Mouse (Mus musculus): ENCODE data around the gene Syne2.
A peak's percentile ranks its signal among the peaks of the same experiment; 100 is the strongest.

Gene Syne2

DNA sequence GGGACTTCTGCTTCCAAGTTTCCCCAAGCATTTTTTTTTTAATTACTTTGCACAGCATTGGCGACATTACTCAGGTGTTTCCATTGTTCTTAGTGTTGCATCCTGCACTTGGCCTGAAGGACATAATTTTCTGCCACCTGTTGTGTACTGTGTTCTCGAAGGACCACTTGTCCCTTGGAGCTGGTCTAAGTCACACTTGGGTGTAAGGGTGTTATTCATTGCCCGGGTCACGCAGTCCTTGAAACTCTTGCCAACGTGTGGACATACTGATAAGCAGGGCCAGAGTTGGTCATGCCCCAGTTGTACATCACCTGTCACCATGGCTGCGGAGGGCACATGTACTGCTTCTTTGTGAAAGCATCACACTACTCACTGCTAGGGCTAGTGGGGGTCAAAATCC, 228.6 kb downstream of the Syne2 start:
- no peak for DNase-seq (ENCODE audit: low read depth, low spot score)

DNA sequence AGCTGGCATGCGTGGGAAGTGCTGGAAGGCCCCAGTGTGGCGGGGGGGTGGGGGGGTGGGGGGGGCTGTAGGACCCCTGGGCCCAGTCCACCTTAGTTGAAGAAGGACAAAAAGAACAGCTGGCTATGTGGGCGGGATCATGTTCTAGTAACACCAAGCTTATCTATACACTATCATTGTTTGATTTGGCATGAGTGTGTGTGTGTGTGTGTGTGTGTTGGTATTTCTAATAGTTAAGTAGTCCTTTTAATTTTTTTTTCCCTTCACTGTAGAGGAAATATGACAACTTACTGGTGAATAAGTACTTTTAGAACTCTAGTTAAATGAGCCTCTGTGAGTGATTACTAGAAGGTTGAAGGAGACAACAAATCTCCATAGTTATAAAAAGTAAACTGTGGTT, 230.0 kb downstream of the Syne2 start:
- DNase-seq (ENCODE audit: low read depth, low spot score): no peak

DNA sequence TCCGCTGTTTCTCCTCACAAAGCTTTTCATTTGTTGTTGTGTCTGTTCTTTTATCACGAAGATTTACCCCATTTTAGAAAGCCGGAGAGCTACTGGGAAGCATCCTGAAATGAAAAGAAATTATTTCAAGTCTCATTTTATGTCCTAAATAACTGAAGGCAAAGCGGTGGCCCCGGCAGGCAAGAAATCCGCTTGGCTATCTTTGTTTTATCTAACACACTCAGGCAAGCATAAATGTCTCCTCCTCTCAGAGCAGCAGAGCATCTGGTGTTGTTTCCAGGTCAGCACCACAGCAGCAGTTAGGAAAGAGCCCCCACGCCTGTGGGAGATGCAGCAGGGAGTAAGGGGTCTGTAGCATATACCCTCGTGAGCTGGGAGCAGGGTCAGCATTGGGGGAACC, 230.7 kb downstream of the Syne2 start:
- DNase-seq (ENCODE audit: low read depth, low spot score): no peak

DNA sequence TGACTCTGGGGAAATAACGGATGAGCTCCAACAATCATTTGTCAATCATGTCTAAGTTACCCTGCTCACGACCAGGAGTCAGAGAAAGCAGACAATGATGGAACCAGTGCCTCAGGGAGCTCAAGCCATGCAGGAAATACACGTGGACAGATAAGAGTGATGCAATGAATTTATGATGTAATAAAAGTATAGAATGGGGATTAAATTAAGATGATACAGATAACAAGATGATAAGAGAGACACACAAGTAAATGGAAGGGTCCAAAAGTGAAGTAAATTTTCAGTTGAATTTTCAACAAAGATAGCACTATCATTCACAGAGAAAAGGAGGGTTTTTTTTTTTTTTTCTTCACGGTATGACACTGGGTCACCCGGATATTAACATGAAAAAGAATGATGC, 231.4 kb downstream of the Syne2 start:
- DNase-seq (ENCODE audit: low read depth, low spot score): no peak

DNA sequence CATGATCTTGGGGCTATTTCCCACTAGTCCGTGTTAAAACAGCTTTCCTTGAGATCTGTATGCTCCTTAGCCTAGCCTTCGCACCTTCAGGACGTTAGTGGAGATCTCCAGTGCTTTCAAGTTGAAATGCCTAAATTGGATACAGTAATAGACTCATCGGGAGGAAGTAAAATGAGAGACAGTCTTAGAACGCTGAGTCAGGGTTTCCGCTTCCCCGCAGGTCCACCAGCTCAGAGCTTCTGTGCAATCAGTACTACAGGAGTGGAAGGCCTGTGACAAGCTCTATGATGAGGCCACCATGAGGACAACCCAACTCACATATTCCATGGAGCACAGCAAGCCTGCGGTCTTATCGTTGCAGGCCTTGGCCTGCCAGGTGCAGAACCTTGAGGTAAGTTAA, 233.9 kb downstream of the Syne2 start:
- no peak for DNase-seq (ENCODE audit: low read depth, low spot score)

DNA sequence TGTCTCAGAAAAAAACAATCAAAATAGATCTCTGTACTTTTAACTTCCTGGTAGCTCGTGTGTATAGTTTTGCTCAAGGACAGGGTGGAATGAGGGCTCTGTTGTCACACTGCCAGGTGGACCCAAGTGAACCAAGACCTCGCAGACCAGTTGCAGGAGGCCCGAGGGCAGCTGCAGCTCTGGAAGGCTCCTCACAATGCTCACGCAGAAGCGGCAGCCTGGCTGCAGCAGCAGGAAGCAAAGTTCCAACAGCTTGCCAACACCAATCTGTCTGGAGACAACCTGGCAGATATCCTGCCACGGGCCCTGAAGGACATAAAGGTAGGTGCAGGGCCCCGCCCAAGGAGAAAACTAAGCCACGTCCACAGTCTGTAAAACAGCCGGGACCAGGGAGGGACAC, 236.7 kb downstream of the Syne2 start:
- no peak for DNase-seq (ENCODE audit: low read depth, low spot score)

DNA sequence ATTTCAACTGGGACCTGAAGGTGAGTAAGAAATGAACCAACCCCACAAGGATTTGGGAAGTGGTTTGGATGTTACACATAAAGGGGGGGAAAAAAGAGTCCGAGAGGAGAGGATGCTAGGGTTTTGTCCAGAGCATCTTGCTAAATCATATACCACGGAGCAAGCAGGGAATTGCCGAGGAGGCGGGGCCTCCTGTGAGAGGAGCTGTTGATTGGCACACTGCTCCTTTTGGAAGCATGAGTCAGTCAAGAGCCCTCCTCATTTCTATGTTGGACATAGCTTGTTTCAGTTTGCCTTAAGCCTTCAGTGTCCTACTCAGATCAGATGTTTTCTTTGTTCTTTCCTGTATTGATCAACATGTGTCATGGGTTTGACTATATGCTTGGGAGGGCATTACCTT, 245.1 kb downstream of the Syne2 start:
- no peak for DNase-seq (ENCODE audit: low read depth, low spot score)

DNA sequence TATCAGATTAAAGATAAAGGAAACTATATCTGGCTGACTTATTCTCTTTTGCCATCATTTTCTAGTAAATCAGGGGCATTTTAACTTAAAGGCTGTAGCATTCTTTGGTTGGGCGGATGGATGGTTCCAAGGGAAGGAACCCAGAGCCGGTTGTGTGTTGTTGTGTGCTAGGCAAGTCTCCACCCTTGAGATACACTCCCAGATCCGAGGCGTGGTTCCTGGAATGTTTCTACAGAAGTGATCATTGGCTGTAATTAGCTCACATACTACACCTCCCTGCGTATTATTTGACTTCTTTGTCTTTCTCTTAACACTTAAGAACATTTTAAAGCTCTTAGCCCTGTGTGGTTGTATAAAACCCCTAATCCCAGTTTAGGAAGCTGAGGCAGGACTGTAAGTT, 252.5 kb downstream of the Syne2 start:
- DNase-seq (ENCODE audit: low read depth, low spot score): no peak

DNA sequence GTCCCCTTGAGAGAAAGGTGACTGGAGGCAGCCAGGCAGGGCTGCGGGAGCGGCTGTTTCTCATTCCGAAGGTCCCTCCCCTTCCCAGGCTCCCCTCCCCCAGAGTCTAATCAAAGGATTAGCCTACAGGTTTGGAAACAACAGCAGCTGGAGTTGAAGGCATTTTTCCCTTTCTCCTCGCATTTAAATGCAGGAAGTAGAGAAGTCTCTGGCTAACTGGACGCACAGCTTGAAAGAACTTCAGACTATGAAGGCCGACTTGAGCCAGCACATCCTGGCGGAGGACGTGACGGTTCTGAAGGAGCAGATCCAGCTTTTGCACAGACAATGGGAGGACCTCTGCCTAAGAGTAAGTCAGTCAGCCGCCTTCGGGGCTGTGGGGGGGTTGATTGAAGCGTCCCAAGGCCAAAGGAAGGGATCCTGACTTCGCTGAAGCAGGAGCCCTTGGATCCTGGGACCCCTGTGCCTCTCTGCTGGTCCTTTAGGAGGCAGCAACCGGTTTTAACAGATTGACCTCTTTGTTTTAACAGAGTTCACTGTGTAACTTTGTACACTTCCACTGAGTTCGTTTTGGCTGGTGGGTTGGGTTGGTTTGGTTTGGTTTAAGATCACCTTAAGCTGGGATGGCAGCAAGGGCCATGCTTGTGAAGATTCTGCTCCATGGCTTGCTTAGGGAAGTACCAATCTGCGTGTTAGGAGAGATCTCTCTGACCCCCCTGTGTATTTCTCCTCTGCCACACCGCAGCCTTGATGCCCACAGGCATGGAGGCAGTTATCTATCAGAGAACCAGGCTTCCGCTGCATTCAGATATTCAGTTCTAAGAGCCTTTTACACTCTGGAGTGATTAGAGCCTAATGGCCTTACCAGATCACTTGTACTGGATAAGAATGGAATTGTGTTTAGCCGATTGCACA, 254.3 kb downstream of the Syne2 start:
- no peak for DNase-seq (ENCODE audit: low read depth, low spot score)

DNA sequence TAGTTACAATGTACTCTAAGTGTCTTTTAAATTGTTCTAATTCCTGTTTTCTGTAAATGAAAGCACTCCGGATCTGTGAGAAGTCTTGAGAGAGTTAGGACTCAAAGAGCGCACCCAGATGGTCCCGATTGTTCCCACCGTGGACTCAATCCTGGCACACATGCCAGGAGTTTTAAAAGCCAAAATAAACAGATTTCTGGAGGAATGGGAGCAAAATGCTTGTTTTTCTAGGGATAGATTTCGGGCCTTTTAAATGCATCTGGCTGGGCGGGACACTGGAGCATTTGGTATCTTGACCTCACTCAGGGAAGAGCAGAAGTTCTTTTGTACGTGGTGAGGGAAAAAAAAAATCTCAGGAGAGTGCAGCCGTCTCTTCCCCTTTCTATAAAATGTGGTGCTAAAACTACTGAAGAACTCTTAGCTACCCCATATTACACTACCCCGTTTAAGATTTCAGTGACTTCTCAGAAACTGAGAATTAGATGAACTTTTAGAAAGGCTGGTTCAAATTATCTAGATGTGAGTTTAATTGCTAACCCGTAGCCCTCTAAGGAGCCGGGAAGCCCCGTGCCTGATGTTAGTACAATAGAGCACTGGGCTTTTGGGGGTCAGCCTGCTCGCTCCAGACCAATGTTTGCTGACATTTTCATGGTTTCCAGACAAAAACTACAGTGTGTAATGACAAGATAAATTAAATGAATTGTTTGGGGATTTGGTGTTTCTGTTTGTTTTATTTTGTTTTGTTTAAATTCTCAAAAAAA, 255.3 kb downstream of the Syne2 start:
- DNase-seq (ENCODE audit: low read depth, low spot score): no peak

DNA sequence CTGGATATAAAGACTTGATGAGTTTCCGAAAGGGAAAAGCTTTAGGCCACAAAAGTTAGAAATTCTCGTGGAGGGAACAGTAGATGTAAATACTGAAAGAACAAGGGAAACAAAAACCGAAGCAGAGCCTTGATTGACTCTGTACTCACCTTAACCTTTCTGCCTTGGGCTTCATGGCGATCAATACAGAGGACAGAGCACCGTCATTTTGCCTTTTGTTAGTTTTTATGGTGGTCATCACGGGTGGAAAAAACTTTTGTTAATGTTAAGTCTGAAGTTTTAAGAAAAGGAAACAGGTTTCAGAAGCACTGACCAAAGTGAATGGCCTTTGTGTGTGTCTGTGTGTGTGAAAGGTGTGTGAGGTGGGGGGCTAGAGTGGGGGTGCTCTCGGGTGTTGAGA, 256.0 kb downstream of the Syne2 start:
- DNase-seq (ENCODE audit: low read depth, low spot score): no peak

DNA sequence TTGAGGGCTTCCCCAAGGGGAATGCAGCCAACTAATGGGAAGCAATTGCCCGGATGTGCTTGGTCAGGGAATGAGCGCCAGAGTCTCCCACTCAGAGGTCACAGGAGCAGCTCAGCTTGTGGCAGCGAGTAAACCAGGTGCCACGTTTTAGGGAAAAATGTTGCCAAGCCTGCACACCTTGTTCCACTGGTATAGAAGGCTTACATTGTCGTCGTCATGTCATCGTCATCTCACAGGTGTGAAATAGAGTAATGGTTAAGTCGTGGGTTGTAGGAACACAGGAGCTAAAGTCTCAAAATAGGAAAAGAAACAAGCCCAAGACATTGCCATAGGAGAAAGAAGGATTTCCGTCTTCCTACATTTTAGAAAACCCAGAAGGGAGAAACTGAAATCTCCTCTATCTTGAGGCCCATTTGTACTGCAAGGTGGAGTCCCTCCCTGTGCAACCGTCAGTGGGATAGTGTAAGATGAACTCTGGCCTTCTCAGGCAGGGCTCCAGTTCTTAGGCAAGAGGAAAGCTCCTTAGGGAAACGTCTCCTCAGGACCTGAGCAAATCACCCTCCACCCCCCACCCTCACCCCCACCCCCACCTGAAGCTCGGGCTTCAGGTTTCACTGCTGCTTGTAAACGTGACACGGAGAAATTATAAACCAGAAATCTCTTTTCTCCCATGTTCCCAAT, 263.1 kb downstream of the Syne2 start:
- peak; percentile 30 for DNase-seq (ENCODE audit: low read depth, low spot score)

DNA sequence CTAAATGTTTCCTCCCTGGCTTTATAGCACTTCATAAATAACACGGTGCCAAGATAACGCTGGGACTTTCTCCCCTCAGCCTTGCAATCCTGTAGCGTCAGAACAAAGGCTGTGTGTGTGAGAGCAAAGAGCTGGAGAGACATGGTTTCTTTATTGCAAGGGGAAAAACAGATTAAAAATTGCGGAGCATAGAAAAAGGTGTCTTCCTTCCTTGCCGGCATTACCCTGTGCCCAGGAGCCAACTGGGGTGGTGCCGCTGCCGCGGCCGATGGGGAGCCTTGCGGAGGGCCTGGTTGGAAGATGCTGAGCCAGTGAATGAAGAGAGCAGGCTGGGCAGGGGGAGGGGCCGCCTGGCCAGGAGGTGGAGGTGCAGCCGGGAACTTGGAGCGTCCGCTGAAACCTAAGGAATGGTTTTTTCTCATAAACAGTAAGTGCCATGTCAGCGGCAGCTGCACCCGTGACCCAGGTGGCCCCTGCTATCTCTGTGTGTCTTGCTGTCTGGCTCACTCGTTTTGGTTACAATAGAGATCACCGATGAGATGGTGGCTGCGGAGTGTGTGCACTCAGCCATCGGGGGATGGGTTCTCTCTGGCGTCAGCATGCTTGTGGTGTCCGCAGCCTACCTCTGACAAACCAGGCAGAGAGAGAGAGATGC, 263.8 kb downstream of the Syne2 start:
- peak; percentile 95 for DNase-seq (ENCODE audit: low read depth, low spot score)

DNA sequence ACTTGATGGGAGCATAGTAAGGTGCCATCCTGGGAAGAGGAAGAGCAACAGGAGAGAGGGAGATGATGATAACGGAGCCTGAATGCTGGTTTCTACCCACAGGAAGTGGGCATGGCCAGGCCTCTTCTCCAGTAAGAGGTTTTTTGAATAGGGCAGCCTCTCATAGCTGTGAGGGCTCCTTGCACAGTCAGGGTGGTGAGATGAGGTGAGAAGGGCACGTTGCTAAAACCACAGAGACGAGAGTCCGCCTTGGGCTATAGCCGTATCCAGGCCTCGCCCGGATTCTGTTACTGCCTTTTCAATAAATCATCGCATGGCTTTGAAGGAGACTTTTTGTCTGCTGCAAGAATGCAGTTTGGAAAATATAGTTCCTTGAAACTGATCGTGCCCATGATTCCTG, 267.1 kb downstream of the Syne2 start:
- no peak for DNase-seq (ENCODE audit: low read depth, low spot score)

DNA sequence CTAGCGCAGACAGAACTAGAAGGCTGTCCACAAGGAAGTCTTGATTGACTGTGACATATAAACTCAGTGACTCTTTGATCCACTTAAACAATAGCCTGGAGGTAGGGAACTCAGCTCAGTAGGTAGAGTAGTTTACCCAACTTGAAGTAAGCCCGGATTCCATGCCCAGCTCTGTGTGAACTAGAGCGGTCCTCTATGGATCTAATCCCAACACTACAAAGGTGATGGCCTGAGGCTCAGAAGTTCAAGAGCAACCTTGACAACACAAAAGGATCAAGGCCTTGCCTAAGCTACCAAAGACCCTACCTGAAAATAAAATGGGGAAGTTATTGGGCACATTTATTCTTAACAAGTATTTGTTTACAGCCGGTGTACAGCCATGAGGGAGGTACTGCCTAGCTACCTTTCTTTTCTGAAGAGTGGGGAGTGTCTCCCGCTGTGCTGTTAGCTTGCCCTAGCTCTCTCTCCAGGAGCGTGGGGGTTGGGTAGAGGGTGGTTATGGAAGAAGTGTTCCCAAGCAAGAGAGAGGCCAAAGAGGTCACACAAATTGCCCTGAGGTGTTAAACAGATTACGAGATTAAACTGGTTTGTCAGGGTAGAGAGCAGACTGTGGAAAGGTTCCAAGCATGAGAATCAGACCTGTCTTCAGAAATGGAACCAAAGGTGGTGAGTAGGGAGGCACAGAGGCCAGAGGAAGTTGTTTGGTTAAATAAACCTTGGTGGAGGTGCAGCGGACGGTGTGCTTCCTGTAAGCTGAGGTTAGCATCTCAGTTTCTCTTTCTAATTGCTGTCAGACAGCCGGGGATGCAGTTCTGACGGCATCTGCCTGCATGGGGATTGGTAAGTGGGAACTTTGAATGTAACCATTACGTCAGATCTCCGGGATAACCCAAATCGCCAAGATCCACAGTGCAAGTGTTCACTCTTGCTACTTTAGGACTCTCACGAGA, 268.3 kb downstream of the Syne2 start:
- no peak for DNase-seq (ENCODE audit: low read depth, low spot score)

DNA sequence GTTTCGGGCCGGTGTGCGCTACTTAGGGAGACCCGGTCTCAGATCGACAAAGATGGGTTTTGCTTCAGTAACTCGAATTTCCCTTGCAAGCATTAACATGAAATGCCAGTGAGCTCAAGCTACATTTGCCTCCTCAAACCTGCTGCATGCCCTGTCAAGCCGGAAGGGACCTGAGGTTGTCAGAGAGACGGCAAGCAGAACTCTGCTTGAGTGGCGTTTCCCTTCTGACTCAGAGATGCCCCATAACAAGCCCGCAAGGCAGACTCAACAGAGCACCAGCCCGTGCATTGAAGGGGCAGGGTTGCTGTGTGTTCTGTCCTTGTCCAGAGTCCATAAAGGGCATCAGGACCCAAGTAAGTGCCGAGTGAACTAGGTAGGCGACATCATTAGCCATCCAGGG, 269.1 kb downstream of the Syne2 start:
- DNase-seq (ENCODE audit: low read depth, low spot score): no peak

DNA sequence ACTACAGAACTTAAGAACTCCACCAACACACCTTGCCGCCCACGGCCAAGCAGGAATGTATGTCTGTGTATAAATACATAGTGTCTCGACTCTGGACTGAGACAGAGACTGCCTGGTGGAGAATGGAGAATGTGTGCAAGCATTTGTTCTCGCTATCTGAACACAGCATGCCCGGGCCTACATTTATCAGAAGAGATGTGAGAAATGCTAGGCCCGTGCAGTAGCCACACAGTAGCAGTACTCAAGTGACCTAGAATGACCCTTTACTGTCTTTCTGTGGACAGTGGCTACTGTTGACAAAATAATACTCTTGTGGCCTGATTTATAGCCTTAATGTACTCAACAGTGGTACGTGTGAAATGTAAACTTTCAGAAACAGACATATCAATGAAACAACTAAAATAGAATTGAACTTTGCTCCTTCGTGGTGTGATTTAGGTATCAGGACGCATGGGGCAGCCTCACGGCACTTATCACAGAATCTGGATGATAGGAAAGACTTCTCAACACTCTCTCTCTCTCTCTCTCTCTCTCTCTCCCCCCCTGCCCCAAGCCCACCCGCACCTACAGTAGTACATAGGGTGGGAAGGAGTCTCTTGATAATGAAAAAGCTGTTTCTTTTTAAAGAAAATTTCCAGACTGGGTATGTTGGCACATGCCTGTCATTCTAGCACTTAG, 275.0 kb downstream of the Syne2 start:
- DNase-seq (ENCODE audit: low read depth, low spot score): no peak

DNA sequence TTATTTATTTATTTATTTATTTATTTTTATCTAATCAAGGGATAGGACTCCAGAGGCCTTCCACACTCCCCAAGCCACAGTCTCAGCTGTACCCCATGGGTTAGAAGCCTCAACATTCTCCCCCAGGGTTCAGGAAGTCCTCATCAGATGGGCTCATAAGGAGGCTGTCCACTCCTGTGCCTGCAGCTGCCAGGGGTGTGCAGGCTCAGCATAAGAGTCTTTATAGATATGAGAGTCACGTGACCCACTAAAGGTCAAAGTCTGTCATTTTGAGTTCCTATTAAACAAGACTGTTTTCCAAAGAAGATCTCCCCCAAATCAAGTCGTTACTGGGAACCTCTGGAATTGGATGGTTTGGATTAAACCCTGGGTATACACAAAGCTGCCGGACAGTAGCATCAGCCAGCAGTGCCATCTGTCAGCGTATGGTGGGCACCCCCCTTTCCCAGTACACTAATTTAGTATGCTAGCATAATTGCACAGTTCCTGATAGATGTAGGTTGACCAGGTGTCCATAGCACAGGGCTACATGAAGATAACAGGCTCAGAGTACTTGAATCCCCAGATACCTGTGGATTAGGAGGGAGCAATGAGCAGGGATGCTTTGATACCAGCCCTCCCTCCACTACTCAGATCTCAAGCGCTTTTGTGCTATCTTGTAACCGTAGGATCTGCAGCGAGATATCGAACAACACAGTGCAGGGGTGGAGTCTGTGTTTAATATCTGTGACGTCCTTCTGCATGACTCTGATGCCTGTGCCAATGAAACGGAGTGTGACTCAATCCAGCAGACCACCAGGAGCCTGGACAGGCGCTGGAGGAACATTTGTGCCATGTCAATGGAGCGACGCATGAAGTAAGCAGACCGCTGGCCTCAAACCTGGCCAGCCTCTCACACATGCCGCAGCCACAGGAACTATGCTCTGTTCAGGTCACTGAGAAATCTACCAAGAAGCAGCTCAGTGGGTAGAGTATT, 276.0 kb downstream of the Syne2 start:
- DNase-seq (ENCODE audit: low read depth, low spot score): peak; percentile 28
